Mouse (Mus musculus) lung, postnatal 4 days (tissue): ENCODE results near the gene Gtpbp8.

Source experiments
- DNase-seq, 2 experiments: peaks; one replicate each; pipeline ENCODE4 v3.0.0; 2021

Gene Gtpbp8

DNA sequence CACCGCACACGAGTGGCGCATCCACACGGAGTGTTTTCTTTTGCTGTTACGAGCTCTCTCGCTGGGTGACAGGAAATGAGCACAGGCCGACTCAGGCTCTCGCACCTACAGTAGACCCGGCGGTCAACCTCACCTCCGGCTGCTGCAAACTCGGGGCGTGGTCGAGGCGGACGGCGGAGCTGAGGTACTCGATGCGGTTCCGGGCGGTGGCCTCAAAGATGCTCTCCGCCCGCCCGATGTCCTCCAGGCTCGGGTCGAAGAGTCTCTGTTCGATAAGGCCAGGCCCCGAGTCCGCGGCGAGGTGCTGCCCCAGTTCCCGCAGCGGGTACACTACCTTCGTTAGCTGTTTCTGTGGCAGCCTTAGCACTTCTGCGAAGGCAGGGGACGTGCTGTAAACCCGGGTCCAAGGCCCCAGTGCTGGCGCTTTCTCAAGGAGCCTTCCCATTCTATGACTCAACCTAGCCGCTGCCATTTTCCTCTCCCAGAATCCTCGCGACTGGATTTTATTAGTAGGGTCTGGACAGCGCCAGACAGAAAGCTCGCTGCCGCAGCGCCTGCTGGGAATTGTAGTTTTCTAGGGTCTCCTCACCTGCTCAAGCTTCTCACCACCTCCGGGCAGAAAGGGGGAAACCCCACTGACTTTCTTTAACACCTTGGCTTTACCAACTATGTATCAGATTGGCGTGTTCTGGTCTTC, at the start of gene Gtpbp8:
TSS of gene Gtpbp8 (minus strand) at position 498 of the 697 bp plus-strand sequence.
- peak; percentile 84 to 87 for DNase-seq

DNA sequence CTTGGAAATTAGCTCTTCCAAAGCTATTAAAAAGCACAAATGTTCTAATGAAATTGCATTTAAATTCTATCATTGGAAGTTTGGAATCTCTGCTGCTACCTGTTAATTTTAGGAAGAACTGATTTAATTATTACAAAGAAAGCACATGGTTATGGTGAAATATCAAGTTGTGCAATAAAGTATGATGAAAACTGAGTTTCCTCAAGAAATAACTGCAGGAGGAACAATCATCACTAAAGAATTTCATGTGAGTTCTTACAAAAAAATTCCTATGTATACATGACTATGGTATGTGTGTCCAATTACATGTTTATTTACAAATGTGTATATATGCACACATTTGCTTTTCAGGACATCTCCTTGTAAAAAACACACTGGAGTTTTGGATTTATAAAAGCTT, 48.3 kb upstream of the Gtpbp8 start:
- DNase-seq = no peak

DNA sequence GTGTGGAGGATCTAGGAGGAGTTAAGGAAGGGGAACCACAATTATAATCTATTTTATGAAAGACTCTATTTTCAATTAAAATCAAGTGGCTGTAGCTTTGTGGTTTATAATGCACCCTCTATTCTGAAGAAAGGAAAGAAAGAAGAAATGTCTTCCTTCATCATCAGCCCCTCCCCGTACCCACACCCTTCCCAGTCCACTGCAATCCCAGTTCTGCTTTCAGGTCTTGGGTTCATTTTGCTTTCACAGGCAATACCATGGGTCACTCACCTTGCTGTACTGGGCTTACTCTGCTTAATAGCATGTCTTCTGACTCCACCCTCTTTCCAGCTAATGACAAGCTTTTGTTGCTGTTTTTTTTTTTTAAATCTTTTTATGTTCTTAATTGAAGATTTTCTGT, 40.8 kb upstream of the Gtpbp8 start:
- no peak for DNase-seq

DNA sequence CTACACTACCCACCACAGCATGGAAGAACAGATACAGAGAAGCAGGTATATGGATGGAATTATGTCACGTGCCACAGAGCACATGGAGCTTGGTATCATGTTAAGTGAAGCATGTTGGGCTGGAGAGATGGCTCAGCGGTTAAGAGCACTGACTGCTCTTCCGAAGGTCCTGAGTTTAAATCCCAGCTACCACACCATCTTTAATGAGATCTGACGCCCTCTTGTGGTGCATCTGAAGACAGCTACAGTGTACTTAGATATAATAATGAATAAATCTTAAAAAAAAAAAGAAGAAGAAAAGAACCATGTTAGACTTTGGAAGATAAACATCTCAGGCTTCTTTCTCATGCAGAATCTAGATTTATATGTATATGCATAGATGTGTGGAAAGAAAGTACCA, 34.6 kb upstream of the Gtpbp8 start:
- DNase-seq = no peak

DNA sequence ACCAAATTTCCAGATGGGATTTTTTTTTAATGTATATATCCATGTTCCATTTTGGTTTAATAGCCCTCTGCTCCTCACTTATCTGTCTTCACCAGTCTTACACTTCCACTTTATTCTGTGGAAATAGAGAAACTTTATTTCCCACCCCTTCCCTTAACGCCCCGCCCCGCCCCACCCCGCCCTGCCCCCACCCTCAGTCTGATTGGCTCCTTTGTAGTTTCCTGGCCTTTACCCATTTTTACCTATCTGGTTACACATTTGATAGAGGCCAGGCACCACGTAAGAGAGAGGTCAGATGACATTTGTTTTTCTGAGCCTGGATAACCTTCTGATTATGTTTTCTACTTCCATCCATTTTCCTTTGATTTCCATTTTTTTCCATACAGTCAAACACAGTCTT, 33.3 kb upstream of the Gtpbp8 start:
- no peak for DNase-seq

DNA sequence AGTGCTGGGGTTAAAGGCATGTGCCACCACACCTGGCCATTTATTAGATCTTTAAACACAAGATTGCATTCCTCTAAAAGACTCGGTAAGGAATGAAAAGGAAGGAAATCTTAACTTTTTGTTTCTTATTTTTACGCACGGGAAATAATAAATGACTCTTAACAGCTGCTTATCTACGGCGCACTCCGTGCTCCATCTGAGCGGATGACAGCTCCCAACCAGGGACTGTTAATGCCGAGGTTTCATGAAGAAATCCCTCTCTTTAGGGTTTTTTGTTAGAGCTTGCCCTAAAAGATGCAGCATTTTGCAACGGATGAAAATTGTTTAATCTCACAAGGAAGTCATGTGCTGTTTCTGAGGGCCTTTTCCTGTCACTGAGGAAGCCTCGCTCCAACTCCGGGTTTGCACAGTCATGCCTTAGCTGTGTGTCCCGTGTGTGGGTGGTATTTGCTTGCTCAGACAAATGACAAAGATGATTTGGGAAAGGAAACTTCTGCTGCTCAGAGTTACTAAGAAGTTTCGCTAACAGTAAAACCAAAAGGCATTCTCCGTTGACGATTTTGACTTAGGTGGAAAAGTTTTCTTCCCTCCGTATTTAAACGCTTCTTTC, 32.5 kb upstream of the Gtpbp8 start:
- DNase-seq = peak; percentile 46 to 51

DNA sequence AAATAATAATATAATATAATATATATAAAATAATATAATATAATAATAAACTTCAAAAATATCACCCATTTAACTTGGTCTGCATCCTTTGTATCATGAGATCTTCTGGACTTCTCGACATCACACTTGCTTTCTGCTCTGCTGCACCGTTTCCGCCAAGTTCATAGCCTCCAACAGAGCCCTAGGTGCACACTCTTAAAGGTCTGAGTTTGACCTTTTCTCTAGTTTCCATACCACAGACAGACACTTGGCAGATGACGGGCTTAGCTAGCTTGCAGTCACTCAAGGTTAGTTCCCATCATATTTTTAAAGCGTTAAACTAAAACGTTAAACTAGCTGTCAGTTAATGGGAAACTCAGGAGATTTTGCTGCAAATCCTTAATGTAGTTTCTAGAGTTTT, 28.0 kb upstream of the Gtpbp8 start:
- no peak for DNase-seq

DNA sequence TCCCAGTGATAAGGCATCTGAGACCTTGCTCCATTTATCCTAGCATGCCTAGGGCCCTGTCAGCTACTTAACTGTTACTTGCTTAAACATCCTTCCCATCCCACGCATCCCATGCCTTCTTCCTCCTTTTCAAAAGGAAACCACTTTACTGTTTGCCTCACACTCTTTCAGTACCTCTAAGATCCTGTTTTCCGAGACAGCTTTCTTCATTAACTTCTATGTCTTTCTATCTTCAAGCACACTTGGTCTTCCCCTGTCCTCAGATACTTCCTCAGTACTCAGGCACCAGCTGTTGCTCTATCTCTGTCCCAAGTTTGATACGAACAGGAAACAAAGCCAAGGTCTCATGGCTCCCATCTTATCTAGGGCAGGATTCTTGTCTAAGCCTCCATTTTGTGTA, 27.5 kb upstream of the Gtpbp8 start:
- no peak for DNase-seq

DNA sequence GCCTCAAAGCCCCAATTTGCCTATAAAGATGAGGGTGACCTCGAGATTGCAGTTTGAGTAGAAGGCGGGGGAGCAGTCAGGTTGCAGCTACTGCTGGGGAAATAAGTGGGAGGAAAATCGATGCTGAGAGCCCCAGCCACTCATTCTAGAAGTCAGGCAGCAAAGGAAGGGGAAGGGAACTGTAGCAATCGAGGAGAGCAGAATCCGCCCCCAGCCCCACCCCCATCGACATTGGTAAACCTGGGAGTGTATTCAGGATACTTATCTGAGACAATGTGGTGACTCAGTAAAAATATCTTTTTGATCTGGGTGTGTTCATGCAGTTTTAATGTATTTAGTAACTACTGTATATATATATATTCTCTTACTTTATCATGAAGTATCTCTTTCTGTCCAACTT, 26.4 kb upstream of the Gtpbp8 start:
- no peak for DNase-seq

DNA sequence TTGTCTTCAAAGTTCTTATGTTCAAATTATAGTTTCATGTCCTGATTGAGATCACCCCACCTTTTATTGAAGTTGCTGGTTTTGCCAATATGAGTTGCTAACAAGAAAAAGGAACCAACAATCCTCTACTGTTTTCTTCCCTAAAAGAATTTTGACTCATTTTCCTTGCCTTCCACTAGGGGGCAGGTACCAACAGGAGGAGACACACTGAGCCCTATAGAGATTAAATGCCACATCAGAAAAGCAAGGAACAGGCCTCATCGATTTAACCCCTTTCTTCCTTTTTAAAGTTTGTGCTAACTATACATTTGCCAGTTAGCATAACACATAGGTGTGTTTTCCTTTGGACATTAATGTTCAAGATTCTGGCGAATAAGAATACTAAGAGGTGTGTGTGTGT, 21.8 kb upstream of the Gtpbp8 start:
- no peak for DNase-seq

DNA sequence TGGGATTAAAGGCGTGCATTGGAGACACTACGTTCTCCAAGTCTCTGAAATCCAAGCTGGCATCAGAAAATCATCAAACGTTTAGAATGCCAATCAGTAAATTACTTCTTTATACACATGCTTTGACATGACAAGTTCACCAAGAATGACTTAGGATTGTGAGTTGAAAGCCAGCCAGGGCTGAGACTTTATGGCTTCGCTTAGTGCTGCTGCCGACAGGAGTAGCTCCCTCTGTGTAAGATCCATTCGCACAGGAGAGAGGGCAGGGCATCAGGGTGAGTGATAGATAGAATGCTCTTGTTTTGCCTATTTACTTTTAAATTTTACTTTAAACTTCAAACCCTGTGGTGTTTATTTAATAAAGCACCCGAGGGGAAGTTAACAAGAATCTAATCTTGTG, 21.3 kb upstream of the Gtpbp8 start:
- no peak for DNase-seq

DNA sequence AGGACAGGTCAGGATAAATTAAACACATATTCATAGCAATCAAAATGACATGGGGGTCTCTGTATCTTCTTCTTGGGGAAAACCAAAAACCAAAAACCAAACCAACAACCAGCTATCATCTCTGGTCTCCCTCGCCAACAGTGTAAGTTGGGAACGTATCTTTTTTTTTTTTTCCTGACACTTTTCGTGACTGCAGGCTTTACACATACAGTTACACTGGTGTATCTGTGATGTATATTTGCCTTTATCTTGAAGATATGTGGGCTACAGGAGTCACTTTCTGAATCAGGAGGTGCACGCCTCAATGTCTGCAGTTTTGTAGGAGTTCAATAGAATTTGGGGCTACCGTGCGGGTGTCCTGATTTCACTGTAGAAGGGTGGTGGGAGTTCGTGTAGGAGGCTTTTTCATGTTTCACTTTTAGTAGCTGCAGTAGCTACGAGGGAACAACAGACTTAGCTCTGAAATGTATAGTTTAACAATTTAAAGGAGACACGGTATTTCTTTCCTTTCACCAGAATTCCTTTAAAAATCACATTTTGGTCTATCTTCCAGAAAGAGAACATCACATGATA, 20.2 kb upstream of the Gtpbp8 start:
- no peak for DNase-seq

DNA sequence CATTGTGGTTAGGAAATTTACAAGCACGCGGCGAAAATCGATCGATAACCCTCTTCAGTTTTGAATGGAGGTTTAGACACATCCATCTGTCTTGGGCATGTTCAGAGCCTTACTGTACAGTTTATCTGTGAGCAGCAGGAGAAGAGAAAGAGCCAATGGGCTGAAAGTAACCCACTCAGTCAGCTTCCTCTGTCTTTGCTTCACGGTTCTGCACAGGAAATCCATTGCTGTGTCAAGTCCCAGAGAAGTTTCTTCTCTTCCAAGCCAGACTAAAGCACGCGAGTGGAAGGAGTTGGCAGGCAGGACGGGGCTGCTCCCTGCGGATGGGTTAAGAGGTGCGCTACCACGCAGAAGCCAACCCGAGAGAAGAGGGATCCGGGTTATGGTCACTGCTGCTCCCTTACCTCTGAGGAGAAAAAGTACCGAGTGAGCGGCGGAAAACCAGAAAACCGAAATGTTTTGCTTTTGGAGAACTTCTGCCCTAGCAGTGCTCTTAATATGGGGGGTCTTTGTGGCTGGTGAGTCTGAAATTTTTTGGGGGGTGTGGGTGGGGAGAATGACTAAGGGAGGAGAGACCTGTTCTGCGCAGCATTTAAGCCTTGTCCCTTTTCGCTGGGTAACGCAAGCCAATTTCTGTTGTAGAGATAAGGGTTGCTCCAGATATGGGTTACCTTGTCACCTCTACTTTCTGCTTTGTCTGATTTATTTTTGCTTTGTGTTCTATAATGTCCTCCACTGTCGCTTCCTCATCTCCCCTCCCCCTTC, 19.6 kb upstream of the Gtpbp8 start, which contains the start of gene Cd200r1:
TSS of gene Cd200r1 (plus strand) at position 182 of the 765 bp plus-strand sequence.
- no peak for DNase-seq

DNA sequence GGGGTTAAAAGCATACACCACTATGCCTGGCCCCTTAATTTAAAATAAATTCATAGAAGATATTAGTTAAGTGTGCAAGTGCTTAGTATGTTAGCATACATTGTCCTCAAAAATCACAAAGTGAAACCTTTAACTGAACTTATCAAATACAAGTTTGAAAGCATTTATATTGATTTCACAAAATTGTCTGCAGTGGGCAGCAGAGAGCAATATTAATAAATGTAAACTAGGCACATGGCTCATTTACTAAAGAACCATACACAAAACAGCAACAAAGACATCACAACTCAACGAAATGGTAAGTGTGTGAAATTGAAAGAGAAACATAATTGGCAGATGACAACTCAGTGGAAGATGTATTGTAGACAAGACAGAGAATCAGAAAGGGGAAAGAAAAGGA, 15.6 kb upstream of the Gtpbp8 start:
- no peak for DNase-seq

DNA sequence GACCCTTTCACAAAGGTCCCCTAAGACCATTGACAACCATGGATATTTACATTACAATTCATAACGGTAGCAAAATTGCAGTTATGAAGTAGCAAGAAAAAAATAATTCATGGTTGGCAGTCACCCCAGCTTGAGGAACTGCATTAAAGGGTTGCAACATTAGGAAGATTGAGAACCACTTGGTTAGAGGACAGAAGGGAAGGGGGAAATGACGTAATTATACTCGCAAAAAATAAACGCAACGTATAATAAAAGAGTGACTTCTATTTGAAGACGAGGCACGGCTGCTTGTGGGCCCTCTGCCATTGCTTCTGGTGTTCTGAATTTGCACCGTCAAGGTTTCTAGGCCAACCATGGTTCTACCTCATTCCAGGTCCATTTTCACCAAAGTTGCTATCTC, 11.5 kb upstream of the Gtpbp8 start:
- DNase-seq = no peak

DNA sequence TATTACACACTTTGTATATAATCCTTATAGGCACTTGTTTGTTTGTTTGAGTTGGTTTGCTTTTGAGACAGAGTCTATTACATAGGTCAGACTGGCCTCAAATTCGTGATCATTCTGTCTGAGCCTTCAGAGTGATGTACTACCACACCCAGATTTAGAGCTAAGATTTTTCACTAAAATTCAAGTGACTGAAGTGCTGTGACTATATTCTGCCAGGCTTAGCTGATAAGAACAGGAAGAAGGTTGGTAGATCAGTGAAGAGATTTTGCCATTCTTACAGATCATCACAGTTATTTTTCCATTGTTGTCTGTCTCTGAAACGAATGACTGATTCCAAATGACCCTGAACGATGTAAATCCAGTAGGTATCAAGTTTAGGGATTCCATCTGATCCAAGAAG, 1.8 kb upstream of the Gtpbp8 start:
- no peak for DNase-seq

DNA sequence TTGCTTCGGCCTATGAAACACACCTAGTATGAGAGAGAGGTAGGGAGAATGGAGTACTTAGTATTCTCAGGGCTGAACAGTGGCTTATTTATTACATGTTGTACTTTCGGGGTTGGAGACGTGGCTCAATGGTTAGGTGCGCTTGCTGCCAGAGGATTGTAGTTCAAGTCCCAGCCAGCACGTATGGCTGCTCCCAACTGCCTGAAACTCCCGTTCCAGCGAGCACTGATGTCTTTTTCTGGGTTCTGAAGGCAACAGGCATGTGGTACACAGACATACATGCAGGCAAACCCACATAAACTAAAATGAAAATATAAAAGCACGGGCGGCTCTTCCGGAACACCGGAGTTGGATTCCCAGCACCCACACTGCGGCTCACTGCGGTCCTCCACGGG, 695 bp downstream of the Gtpbp8 start:
- no peak for DNase-seq

DNA sequence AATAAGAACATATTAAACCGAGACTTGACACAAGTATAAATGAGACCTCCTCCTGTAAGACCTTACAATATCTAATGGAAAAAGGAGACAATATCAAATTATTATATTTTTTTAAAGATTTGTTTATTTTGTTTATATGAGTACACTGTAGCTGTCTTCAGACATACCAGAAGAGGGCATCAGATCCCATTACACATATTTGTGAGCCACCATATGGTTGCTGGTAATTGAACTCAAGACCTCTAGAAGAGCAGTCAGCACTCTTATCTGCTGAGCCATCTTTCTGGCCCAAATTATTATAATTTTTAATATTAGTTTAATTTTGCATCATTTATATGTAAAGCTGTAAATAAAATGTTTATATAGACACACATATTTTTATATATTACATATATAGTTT, 3.4 kb downstream of the Gtpbp8 start:
- DNase-seq = no peak

DNA sequence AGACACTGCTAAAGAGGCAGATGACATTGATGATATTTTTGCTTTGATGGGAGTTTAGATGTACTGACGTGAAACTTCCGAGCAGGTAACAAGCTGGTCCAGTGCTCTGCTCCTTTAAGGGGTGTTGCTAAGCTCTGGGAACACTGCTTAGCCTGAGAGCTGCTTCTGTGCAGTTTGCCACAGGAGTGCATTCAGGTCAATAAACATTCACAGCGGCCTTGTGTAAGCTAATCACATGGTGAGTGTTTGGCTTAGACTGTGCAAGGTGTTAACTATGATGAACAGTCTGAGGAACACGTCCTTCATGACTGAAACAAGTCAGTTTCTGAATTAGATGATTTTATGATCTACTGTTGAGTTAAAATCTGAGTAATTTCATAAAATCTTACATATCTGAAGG, 10.0 kb downstream of the Gtpbp8 start:
- DNase-seq = no peak

DNA sequence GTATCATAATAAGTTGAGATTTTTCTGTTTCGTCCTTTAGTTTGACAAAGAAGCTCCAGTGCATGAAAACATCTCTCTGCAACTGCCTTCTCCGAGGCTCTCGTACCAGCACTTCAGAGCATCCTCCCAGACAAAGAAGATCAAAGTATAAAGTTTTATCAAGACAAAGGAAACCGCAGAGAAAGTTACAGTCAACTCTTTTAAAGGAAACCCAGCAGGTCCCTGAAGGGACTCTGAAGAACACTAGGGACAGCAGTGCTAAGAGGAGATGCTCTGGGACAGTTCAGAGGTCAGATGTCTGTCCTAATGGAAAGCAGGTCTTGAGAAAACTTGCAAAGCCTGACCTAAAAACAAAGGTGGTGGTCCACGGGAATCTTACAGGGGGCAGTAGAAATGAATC, 10.5 kb downstream of the Gtpbp8 start:
- DNase-seq = no peak

DNA sequence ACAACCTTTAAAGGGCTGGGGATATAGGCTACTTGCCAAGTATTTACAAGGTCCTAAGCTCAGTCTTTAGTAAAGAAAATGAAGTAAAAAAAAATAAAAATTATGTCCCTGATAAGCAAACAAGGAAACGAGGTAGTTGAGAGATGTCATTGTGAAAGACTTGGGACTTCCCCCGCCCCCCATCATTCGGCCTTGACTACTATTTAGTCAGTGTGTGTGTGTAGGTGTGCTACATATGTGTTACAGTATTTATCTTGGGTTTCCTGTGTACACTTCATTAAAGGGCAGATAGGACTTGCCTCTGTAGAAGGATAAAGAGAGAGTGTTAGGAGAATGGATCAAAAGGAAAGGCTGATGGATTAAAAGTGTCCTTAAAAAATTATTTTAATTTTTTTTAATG, 12.1 kb downstream of the Gtpbp8 start:
- no peak for DNase-seq

DNA sequence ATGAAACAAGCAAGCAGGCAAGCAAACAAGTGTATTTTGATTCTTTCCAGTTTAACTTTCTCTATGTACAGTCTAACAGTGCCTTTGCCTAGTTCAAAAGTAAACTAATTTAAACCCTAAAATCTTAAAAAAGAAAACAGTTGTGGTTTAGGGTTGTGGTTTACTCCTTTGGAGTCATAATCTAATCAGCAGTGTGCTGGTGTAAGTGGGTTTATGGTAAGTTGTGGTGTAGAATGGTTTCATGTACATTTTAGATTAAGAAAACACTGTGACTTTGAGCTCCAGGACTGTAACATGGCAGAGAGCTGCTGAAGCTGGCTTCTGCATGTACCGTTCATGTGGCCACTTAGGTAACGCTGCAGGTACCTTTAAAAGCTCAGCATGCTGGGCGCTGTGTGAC, 18.6 kb downstream of the Gtpbp8 start:
- DNase-seq = no peak

DNA sequence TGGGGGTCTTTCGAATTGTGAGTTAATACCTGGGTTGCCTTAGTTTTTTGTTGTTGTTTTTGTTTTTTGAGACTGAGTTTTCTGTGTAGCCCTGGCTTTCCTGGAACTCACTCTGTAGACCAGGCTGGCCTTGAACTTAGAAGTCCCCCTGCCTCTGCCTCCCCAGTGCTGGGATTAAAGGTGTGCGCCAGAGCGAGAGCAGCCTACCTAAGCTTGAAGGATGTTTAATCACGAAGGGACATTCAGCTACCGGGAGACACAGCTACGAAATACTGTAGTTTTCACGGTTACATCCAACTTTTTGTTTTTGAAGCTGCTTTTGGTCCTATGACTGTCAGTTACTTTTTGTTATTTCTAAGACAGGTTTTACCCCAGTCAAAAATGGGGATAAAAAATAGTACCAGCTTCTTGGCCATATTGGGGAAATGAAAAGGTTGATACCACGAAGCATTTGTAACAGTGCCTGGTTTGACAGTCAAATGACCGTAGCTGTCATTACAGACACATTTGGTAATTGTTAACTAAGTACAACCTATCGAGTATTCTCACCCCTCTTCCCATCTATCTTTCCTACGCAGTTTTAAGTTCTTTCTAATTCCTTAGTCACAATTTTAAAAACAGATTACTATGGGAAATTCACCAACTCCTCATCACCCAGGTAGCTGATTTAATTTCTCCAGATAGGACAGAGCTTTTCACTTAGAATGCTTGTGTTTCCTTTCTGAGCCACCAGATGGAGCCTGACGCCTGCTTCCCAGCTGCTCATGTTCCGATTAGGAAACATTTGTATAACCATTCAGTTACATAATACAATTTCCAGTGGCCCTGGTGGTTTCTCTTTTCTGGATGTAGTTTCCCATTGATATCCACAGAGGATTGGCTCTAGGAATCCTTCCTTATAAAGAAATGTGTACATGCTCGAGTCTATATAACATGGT, 20.6 kb downstream of the Gtpbp8 start:
- peak; percentile 53 to 83 for DNase-seq
